Mouse (Mus musculus): ENCODE data around the gene Cfap44.

Cfap44 gene

GRCm38 (mm10) chr16:44531239-44531797, 136.7 kb downstream of the Cfap44 start:
- DNase-seq (ENCODE audit: low spot score) = no peak

Measured in urinary bladder, postnatal 25 days (tissue).